Mouse (Mus musculus): ENCODE results near the gene Hs3st3b1. TPM values are rescaled to one million over a fixed set of nuclear protein-coding genes. Genes with fewer than 3 reads are reported as not detected.

Hs3st3b1 gene
- polyA plus RNA-seq, 1 experiment from 2014 or later, result 5.7 TPM

GRCm38 (mm10) chr11:63921044-63921951, 792 bp downstream of the Hs3st3b1 start:
- Histone ChIP-seq H3K27ac (0 out of 2 replicates have a peak overlapping the region, but pooled peaks have one; percentile 13), H3K4me1 (replicated peaks) (peaks cover 50% of the 10 kb centered on the region), H3K9me3 (no peaks in the 10 kb centered on the region), H3K27me3 (replicated peaks) (peaks cover 66% of the 10 kb centered on the region), H3K4me2 (replicated peaks) (peak overlapping the region; percentile 96), H3K4me3 (replicated peaks) (peak overlapping the region; percentile 63), H3K36me3 (no peaks in the 10 kb centered on the region), H3K9ac (peak overlapping the region; percentile 65)
- WGBS, result under 1% methylated on average over 77 of the region's 80 CpGs
- peak; percentile 15; the same call in 1 of the 2 replicates for ATAC-seq

GRCm38 (mm10) chr11:63920531-63920930, 1.6 kb downstream of the Hs3st3b1 start:
- WGBS, result under 1% methylated on average over 33 of the region's 33 CpGs
- H3K4me1 ChIP-seq (replicated peaks), result peaks cover 50% of the 10 kb centered on the region
- no peaks in the 10 kb centered on the region for H3K9me3 ChIP-seq
- ATAC-seq, result peak; percentile 54
- no peaks in the 10 kb centered on the region for H3K36me3 ChIP-seq
- H3K27me3 ChIP-seq (replicated peaks), result peaks cover 59% of the 10 kb centered on the region
- peak overlapping the region; percentile 96 for H3K4me2 ChIP-seq (replicated peaks)
- H3K4me3 ChIP-seq (replicated peaks), result peak overlapping the region; percentile 63
- no peak overlapping the region for H3K27ac ChIP-seq
- peak overlapping the region; percentile 65 for H3K9ac ChIP-seq

DNA sequence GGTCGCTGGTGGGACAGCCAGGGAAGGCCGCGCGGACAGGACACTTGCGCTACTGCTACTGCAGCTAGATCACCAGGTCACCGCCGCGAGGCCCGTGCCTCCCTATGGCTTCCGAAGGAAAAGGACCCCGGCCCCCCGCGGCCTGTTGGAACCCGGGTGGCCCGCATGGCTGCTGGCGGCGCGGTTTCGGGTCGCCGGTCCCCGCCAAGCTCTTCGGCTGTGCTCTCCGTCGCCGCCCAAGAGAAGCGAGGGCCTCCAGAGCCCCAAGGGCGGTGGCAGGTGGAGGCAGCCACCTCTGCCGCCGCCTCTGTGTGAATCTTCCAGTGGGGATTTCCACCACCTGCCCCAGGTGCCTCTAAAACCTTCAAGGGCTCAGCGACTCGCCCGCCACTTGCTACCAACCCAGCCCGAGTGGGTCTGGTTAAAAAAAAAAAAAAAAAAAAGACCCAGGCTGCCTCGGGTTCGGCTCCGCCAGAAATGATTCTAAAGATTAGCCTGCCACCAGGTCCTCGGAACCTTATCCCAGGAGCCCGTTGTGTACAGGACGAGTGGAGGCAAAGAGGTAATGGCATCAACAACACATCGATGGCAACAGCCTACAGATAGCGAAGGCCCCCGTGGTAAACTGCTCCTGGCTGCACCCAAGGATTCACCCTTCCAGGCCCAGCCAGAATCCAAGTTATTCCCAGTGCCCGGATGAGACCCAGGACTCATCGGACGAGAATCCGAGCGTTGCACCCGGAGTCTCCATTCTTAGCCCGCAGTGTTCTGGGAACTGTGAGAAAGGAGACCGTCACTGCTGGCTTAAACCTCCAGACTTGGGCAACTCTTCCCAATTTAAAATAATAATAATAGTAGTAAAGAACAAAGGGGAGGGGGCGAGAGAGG, 2.6 kb downstream of the Hs3st3b1 start:
- no peaks in the 10 kb centered on the region for H3K9me3 ChIP-seq
- peaks cover 43% of the 10 kb centered on the region for H3K4me1 ChIP-seq (replicated peaks)
- H3K27ac ChIP-seq, result no peak overlapping the region
- H3K9ac ChIP-seq, result peak overlapping the region; percentile 65
- WGBS, result 10% methylated on average over 52 of the region's 52 CpGs
- H3K4me2 ChIP-seq (replicated peaks), result peak overlapping the region; percentile 96
- no peaks in the 10 kb centered on the region for H3K36me3 ChIP-seq
- ATAC-seq, result no peak
- peaks cover 48% of the 10 kb centered on the region for H3K27me3 ChIP-seq (replicated peaks)
- peak overlapping the region; percentile 63 for H3K4me3 ChIP-seq (replicated peaks)

- H3K9ac ChIP-seq, result peak overlapping the region; percentile 65
- peak overlapping the region; percentile 96 for H3K4me2 ChIP-seq (replicated peaks)
- H3K9me3 ChIP-seq, result no peaks in the 10 kb centered on the region
- no peaks in the 10 kb centered on the region for H3K36me3 ChIP-seq
- H3K27me3 ChIP-seq (replicated peaks), result peaks cover 40% of the 10 kb centered on the region
- peak overlapping the region; percentile 63 for H3K4me3 ChIP-seq (replicated peaks)
- peaks cover 44% of the 10 kb centered on the region for H3K4me1 ChIP-seq (replicated peaks)
- WGBS, result 30% methylated on average over 17 of the region's 17 CpGs
- H3K27ac ChIP-seq, result no peak overlapping the region
- no peak; the same call in 1 of the 2 replicates for ATAC-seq
Observed at GRCm38 (mm10) chr11:63918321-63919105, 3.6 kb downstream of the Hs3st3b1 start.

DNA sequence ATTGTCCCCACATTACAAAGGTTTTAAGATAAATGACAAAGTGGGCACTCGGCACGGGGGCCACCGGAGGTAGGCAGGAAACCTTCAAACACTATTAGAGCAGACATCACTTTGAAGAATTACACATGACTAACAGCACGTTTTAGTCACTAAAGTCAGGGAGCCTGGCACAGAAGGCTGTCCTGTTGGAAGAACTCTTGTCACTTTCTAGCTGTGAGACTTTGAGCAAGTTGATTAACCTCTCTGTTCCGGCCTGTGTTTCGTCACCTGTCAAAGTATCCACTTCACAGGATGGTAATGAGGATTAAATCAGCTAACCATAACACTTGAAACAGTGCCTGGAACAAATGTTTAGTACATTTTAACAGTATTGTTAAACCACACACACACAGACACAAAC, 4.5 kb downstream of the Hs3st3b1 start:
- no peak for ATAC-seq
- H3K9ac ChIP-seq, result no peak overlapping the region
- no peak overlapping the region for H3K4me2 ChIP-seq (replicated peaks)
- H3K36me3 ChIP-seq, result no peaks in the 10 kb centered on the region
- H3K9me3 ChIP-seq, result no peaks in the 10 kb centered on the region
- H3K4me1 ChIP-seq (replicated peaks), result peaks cover 37% of the 10 kb centered on the region
- H3K4me3 ChIP-seq (replicated peaks), result no peak overlapping the region
- H3K27me3 ChIP-seq (replicated peaks), result peaks cover 33% of the 10 kb centered on the region
- WGBS, result 42% methylated on average over 6 of the region's 6 CpGs
- H3K27ac ChIP-seq, result no peak overlapping the region

- peak overlapping the region; percentile 76 for H3K4me2 ChIP-seq (replicated peaks)
- H3K4me3 ChIP-seq (replicated peaks), result peak overlapping the region; percentile 27
- no peaks in the 10 kb centered on the region for H3K9me3 ChIP-seq
- H3K36me3 ChIP-seq, result no peaks in the 10 kb centered on the region
- peaks cover 17% of the 10 kb centered on the region for H3K4me1 ChIP-seq (replicated peaks)
- no peak overlapping the region for H3K9ac ChIP-seq
- WGBS, result 1% methylated on average over 20 of the region's 20 CpGs
- no peak overlapping the region for H3K27ac ChIP-seq
- peak; percentile 93 for ATAC-seq
- H3K27me3 ChIP-seq (replicated peaks), result peaks cover 11% of the 10 kb centered on the region
Observed at GRCm38 (mm10) chr11:63914388-63914787, 7.7 kb downstream of the Hs3st3b1 start.

DNA sequence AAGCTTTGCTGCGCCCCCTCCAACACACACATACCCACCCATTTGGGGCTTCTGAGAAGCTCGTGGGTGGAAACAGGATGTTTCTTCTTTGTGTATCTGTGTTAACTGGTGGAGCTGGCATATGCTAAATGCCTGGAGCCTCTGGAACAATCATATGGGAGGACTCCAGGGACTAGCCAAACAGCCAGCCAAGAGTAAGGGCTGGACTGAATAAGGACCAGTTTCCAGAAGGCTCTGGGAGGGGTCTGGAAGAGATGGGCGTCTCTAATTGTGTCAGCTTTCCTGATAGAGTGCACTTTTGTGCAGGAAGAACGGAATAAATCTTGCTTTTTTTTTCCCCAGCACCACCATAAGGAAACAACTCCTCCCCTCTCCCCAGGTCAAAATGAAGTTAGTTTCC, 8.2 kb downstream of the Hs3st3b1 start:
- Histone ChIP-seq H3K36me3 (no peaks in the 10 kb centered on the region), H3K9ac (no peak overlapping the region), H3K4me1 (replicated peaks) (peaks cover 14% of the 10 kb centered on the region), H3K4me2 (replicated peaks) (peak overlapping the region; percentile 76), H3K27ac (no peak overlapping the region), H3K4me3 (replicated peaks) (peak overlapping the region; percentile 27), H3K27me3 (replicated peaks) (peaks cover 8% of the 10 kb centered on the region; the same call in 1 of the 2 replicates), H3K9me3 (no peaks in the 10 kb centered on the region)
- ATAC-seq, result peak; percentile 37
- 24% methylated on average over 4 of the region's 4 CpGs for WGBS

DNA sequence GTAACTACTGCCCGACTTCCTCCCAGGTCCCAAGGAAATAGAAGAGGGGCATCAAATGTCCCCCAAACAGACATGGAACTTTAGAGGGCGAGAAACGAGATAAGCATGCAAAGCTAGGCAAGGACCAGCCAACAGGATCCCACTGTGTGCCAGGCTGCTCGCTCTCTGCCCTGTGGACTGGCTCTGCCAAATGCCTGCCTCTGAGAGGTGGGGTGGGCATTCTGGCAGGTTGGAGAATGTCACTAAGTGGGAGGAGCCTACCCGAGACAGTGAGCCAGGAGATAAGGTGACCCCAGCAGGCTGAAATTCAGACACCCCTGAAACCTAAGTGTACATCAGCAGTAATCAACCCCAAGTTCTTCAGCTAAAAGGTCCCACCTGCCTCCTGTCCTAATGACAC, 11.1 kb downstream of the Hs3st3b1 start:
- no peak overlapping the region for H3K4me2 ChIP-seq (replicated peaks)
- no peaks in the 10 kb centered on the region; the same call in 1 of the 2 replicates for H3K27me3 ChIP-seq (replicated peaks)
- H3K9me3 ChIP-seq, result no peaks in the 10 kb centered on the region
- no peaks in the 10 kb centered on the region for H3K36me3 ChIP-seq
- H3K9ac ChIP-seq, result no peak overlapping the region
- no peak overlapping the region for H3K4me3 ChIP-seq (replicated peaks)
- H3K4me1 ChIP-seq (replicated peaks), result peaks cover 12% of the 10 kb centered on the region
- ATAC-seq, result no peak
- WGBS, result 55% methylated on average over 5 of the region's 5 CpGs
- no peak overlapping the region for H3K27ac ChIP-seq

DNA sequence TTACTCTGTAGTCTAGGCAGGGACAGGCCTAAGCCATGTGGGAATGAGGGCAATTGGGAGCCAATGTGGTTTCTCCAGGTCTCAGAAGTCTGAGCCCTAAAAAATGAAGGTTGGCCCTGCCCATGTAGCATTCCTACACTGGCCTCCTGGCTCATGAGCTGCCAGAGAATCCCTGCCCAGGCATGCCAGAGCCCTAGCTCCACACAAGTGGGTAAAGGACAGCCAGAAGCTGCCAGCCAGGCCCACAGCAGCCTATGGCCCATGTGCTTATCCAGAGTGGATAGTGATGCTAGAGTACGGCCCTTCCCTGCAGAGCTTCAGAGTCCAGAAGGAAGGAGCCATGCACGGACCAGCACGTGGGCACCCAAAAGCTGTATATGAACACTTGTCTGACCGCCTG, 12.1 kb downstream of the Hs3st3b1 start:
- Histone ChIP-seq H3K4me3 (replicated peaks) (no peak overlapping the region), H3K27ac (no peak overlapping the region), H3K36me3 (no peaks in the 10 kb centered on the region), H3K9me3 (no peaks in the 10 kb centered on the region), H3K27me3 (replicated peaks) (no peaks in the 10 kb centered on the region; the same call in 1 of the 2 replicates), H3K9ac (no peak overlapping the region), H3K4me2 (replicated peaks) (no peak overlapping the region), H3K4me1 (replicated peaks) (peaks cover 12% of the 10 kb centered on the region)
- no peak for ATAC-seq
- WGBS, result 96% methylated on average over 4 of the region's 4 CpGs

GRCm38 (mm10) chr11:63908500-63908899, 13.6 kb downstream of the Hs3st3b1 start:
- no peaks in the 10 kb centered on the region; the same call in 1 of the 2 replicates for H3K27me3 ChIP-seq (replicated peaks)
- WGBS, result 73% methylated on average over 4 of the region's 4 CpGs
- no peaks in the 10 kb centered on the region for H3K9me3 ChIP-seq
- H3K4me3 ChIP-seq (replicated peaks), result no peak overlapping the region
- no peak overlapping the region for H3K27ac ChIP-seq
- H3K9ac ChIP-seq, result no peak overlapping the region
- no peaks in the 10 kb centered on the region for H3K4me1 ChIP-seq (replicated peaks)
- no peak overlapping the region for H3K4me2 ChIP-seq (replicated peaks)
- no peak for ATAC-seq
- no peaks in the 10 kb centered on the region for H3K36me3 ChIP-seq

GRCm38 (mm10) chr11:63906552-63907353, 15.3 kb downstream of the Hs3st3b1 start:
- no peak overlapping the region for H3K27ac ChIP-seq
- WGBS, result 71% methylated on average over 9 of the region's 9 CpGs

More at GRCm38 (mm10) chr11:63906552-63907353, 15.3 kb downstream of the Hs3st3b1 start:
- H3K27me3 ChIP-seq (replicated peaks), result no peaks in the 10 kb centered on the region; the same call in 1 of the 2 replicates
- H3K9me3 ChIP-seq, result no peaks in the 10 kb centered on the region
- ATAC-seq, result no peak
- H3K4me2 ChIP-seq (replicated peaks), result no peak overlapping the region
- no peak overlapping the region for H3K4me3 ChIP-seq (replicated peaks)
- H3K36me3 ChIP-seq, result no peaks in the 10 kb centered on the region
- H3K9ac ChIP-seq, result no peak overlapping the region
- no peaks in the 10 kb centered on the region for H3K4me1 ChIP-seq (replicated peaks)
